Mouse (Mus musculus) midbrain, postnatal 0 days (tissue): ENCODE measurements at regions not wholly inside any gene's neighbourhood (a gene's known extent, or its start where the extent isn't known, plus 50 kb on each side); places are given as distances from the start of the nearest gene placed in this dataset.

Experiments used
- ATAC-seq: fragments of 200-750 bp; cut with Nextera tagmentation; 2 replicates; pipeline ENCODE4 v1.8.0; 2017; ENCODE audit warnings: moderate number of reproducible peaks, mild to moderate bottlenecking, moderate TSS enrichment, moderate library complexity; ENCODE audit not compliant: low FRiP score
- DNase-seq: peaks from one replicate; pipeline ENCODE4 v3.0.0-alpha.2; 2015; ENCODE audit warnings: low spot score
- H3K27ac ChIP-seq: fragments of 300-500 bp; sonication (generic); 2 replicates; pipeline ENCODE4 v1.5.1; 2014; ENCODE audit warnings: low read depth, mild to moderate bottlenecking, low read length, mixed read lengths
- H3K27me3 ChIP-seq: fragments of 300-500 bp; sonication (generic); 2 replicates; pipeline ENCODE4 v1.6.1; 2014; ENCODE audit warnings: low read length, control low read depth, mixed read lengths; ENCODE audit not compliant: insufficient read depth
- H3K36me3 ChIP-seq: fragments of 300-500 bp; sonication (generic); 2 replicates; pipeline ENCODE4 v1.6.1; 2014; ENCODE audit warnings: low read length, control low read depth, mixed read lengths; ENCODE audit not compliant: insufficient read depth
- H3K4me1 ChIP-seq: fragments of 300-500 bp; sonication (generic); 2 replicates; pipeline ENCODE4 v1.6.1; 2014; ENCODE audit warnings: mild to moderate bottlenecking, control low read depth, antibody characterized with exemption, low read length, mixed read lengths; ENCODE audit not compliant: insufficient read depth
- H3K4me2 ChIP-seq: fragments of 300-500 bp; sonication (generic); 2 replicates; pipeline ENCODE4 v1.6.1; 2014; ENCODE audit warnings: low read depth, mild to moderate bottlenecking, low read length, mixed read lengths; ENCODE audit not compliant: poor library complexity, severe bottlenecking
- H3K4me3 ChIP-seq: fragments of 300-500 bp; sonication (generic); 2 replicates; pipeline ENCODE4 v1.5.1; 2014; ENCODE audit warnings: low read depth, mild to moderate bottlenecking, low read length, moderate library complexity
- H3K9ac ChIP-seq: fragments of 300-500 bp; sonication (generic); replicated peaks from 2 replicates; pipeline ENCODE4 v1.6.1; 2014; ENCODE audit warnings: mild to moderate bottlenecking, low read length, moderate library complexity, mixed read lengths; ENCODE audit not compliant: poor library complexity, severe bottlenecking
- H3K9me3 ChIP-seq: fragments of 300-500 bp; sonication (generic); 2 replicates; pipeline ENCODE4 v1.6.1; 2016; ENCODE audit warnings: low read length, control low read depth
- CTCF ChIP-seq: IDR thresholded peaks from 2 replicates; pipeline ENCODE4 v1.5.1; 2016; ENCODE audit warnings: antibody characterized with exemption, mild to moderate bottlenecking
- WGBS: fragments of 180-500 bp; shearing (Covaris S2); extraction: QIAGEN DNeasy Blood & Tissue Kit; methylation state at CpG from one replicate; pipeline ENCODE4 v1.1.7; 2014; 5-methylcytosine and 5-hydroxymethylcytosine counted together

DNA sequence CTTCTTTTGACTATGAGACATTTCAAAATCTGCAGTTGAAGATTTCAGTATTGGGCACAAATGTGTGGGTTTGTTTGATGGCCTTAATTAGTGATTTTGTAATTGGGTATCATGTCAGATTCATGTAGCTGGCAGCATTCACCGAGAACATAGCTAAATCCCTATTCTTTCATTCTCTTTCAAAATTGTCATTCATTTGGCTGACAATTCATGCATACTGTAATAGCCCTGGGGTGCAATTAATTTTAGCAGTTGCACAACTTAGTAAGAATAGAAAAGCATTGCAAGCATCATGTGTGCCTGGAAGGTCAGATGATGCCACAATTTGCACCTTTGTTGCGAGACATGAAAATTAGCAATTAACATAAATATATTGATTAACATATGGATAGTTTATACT, 248.0 kb downstream of the Etv1 start:
- Histone ChIP-seq H3K27ac (no peak overlapping the region), H3K27me3 (no peaks in the 10 kb centered on the region), H3K36me3 (no peaks in the 10 kb centered on the region), H3K9me3 (no peaks in the 10 kb centered on the region), H3K4me1 (no peaks in the 10 kb centered on the region), H3K4me3 (no peak overlapping the region), H3K4me2 (no peak overlapping the region), H3K9ac (no peak overlapping the region)
- no peak for ATAC-seq
- DNase-seq: peak; percentile 32
- TF ChIP-seq CTCF: no peak
- WGBS: 51% methylated on average over 2 of the region's 2 CpGs

DNA sequence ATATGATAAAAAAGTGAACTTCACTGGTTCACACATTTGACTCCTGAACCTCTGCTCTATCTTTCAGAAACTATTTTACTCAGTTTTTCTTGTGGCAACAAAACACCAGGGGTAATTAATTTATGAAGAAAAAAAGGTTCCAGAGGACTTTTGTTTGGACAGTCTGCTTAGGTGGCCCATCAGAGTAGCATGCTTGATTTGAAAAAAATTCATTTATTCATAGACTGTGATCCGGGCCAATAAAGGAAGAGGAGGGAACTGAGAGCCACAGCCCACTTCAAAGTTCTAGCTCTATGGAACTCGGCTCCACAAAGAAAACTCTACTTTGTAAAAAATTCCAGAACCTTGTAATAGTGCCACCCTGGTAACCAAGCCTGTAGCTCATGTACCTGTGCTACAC, 248.8 kb downstream of the Etv1 start:
- no peaks in the 10 kb centered on the region for H3K36me3 ChIP-seq
- ATAC-seq: no peak
- no peak overlapping the region for H3K9ac ChIP-seq
- no peaks in the 10 kb centered on the region for H3K4me1 ChIP-seq
- no peak for DNase-seq
- no peak overlapping the region for H3K4me2 ChIP-seq
- WGBS: 38% methylated on average over 2 of the region's 2 CpGs
- TF ChIP-seq CTCF: no peak
- no peaks in the 10 kb centered on the region for H3K27me3 ChIP-seq
- no peak overlapping the region for H3K27ac ChIP-seq
- H3K9me3 ChIP-seq: no peaks in the 10 kb centered on the region
- H3K4me3 ChIP-seq: no peak overlapping the region

- H3K9ac ChIP-seq: no peak overlapping the region
- H3K36me3 ChIP-seq: no peaks in the 10 kb centered on the region
- WGBS: 74% methylated on average over 3 of the region's 3 CpGs
- H3K27ac ChIP-seq: no peak overlapping the region
- no peaks in the 10 kb centered on the region for H3K9me3 ChIP-seq
- H3K27me3 ChIP-seq: no peaks in the 10 kb centered on the region
- H3K4me1 ChIP-seq: no peaks in the 10 kb centered on the region
- DNase-seq (no peak), ATAC-seq (no peak)
- H3K4me2 ChIP-seq: no peak overlapping the region
- no peak for TF ChIP-seq CTCF
- H3K4me3 ChIP-seq: no peak overlapping the region
Observed at GRCm38 (mm10) chr12:39033982-39034381, 254.8 kb downstream of the Etv1 start.

DNA sequence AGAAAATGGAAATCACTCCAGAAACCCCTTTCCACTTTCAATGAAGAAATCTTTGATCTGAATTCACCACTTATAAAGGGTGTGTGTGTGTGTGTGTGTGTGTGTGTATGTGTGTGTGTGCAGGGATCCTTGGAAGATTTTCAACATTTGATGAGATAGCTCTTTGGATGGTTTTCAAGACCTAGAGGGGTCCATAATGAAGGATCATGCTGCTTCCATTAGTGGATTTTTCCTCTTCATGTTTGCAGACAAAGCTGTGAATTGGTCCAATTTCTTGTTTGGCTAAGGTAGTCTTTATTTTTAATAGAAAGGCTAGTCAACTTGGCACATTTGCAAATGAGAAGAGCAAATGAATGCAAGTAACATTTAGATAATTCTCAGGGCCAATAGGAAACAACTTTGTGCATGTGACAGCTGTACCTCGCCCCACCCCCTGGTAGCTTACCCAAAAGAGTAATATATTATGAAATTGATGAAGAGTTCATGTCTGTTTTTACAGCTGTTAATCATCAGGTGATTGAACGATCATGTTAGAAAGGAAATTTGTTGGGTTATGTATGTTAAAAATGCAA, 257.4 kb downstream of the Etv1 start:
- Histone ChIP-seq H3K27me3 (no peaks in the 10 kb centered on the region), H3K4me2 (no peak overlapping the region), H3K27ac (no peak overlapping the region), H3K36me3 (no peaks in the 10 kb centered on the region), H3K9me3 (no peaks in the 10 kb centered on the region), H3K9ac (no peak overlapping the region), H3K4me3 (no peak overlapping the region), H3K4me1 (no peaks in the 10 kb centered on the region)
- 86% methylated on average over 2 of the region's 2 CpGs for WGBS
- DNase-seq (peak; percentile 26), ATAC-seq (no peak)
- TF ChIP-seq CTCF: no peak

- no peak for DNase-seq
- 84% methylated on average over 3 of the region's 3 CpGs for WGBS
Observed at GRCm38 (mm10) chr12:39038077-39038476, 258.9 kb downstream of the Etv1 start.

DNA sequence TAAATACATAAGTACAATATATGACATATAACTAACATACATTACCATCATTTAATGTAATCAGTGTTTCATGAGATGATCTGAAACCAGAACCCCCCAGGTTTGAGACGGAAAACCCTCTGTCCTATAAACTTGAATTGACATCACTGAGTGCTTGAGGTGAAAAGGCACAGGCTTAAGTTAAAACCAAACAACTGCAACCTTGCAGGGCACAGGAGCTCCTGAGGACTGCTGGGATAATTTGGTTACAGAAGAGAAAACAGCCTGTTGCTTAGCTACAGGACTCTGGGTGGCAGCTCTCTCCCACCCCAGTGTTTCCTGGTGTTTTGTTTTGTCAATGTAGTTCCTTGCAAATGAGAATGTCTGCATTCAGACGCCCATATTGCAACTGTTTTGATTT, 259.5 kb downstream of the Etv1 start:
- no peak for DNase-seq
- WGBS: 40% methylated on average over 2 of the region's 2 CpGs

More at GRCm38 (mm10) chr12:39038077-39038476, 258.9 kb downstream of the Etv1 start:
- H3K9ac ChIP-seq: no peak overlapping the region
- H3K9me3 ChIP-seq: no peaks in the 10 kb centered on the region
- ATAC-seq: no peak
- H3K36me3 ChIP-seq: no peaks in the 10 kb centered on the region
- H3K4me3 ChIP-seq: no peak overlapping the region
- H3K4me1 ChIP-seq: no peaks in the 10 kb centered on the region
- no peaks in the 10 kb centered on the region for H3K27me3 ChIP-seq
- H3K4me2 ChIP-seq: no peak overlapping the region
- no peak for TF ChIP-seq CTCF
- H3K27ac ChIP-seq: no peak overlapping the region

More for the DNA sequence above, 259.5 kb downstream of the Etv1 start:
- Histone ChIP-seq H3K27me3 (no peaks in the 10 kb centered on the region), H3K9me3 (no peaks in the 10 kb centered on the region), H3K4me1 (no peaks in the 10 kb centered on the region), H3K27ac (no peak overlapping the region), H3K9ac (no peak overlapping the region), H3K4me3 (no peak overlapping the region), H3K4me2 (no peak overlapping the region), H3K36me3 (no peaks in the 10 kb centered on the region)
- no peak for ATAC-seq
- no peak for TF ChIP-seq CTCF
